Mouse (Mus musculus) embryonic fibroblast, embryonic 13.5 days (primary cell): Measurements from ENCODE around the gene Tnnc2. TPM values are rescaled to one million over a fixed set of nuclear protein-coding genes. Genes with fewer than 3 reads are reported as not detected.
"Not testable (repeated sequence)": the region's sequence is repeated elsewhere in the genome, so short reads cannot be mapped to it uniquely, and the experiment has no call there.

Source experiments
- H3K27ac ChIP-seq: 2 replicates; pipeline ENCODE4 v1.5.1; 2012; ENCODE audit warnings: low read length, control low read depth, inconsistent platforms; ENCODE audit not compliant: insufficient read depth
- H3K4me1 ChIP-seq: 2 replicates; pipeline ENCODE4 v1.6.1; 2011; ENCODE audit warnings: low read length; ENCODE audit not compliant: control insufficient read depth, insufficient read depth
- H3K4me3 ChIP-seq: 2 replicates; pipeline ENCODE4 v1.5.1; 2011; ENCODE audit warnings: mild to moderate bottlenecking, control low read depth, low read length; ENCODE audit not compliant: insufficient read depth
- CTCF ChIP-seq: IDR thresholded peaks from 2 replicates; pipeline ENCODE4 v1.5.1; 2011; ENCODE audit warnings: mild to moderate bottlenecking, control low read depth, low read length, moderate library complexity, borderline replicate concordance; ENCODE audit not compliant: insufficient read depth
- POLR2A ChIP-seq: IDR thresholded peaks from 2 replicates; pipeline ENCODE4 v1.6.1; 2011; ENCODE audit warnings: low read depth, mild to moderate bottlenecking, control low read depth, low read length, moderate library complexity
- polyA plus RNA-seq: library from polyadenylated mRNA; stranded (reverse); fragments of >200 nt; gene quantifications from 2 replicates; pipeline ENCODE4 v1.2.4, GENCODE M21; 2011; ENCODE audit warnings: low read depth; ENCODE audit not compliant: missing spikeins, insufficient read length

Gene Tnnc2
- polyA plus RNA-seq, 1 experiment = not detected

GRCm38 (mm10) chr2:164800252-164801004 is 20.7 kb upstream of the Tnnc2 start:
- Histone ChIP-seq H3K4me3 (no peak overlapping the region), H3K4me1 (peaks cover 2% of the 10 kb centered on the region; the same call in 1 of the 2 replicates), H3K27ac (no peak overlapping the region)
- TF ChIP-seq CTCF (no peak), POLR2A (no peak)

GRCm38 (mm10) chr2:164798554-164798953 is 18.8 kb upstream of the Tnnc2 start:
- not testable (repeated sequence) for H3K4me3 ChIP-seq, H3K4me1 ChIP-seq, H3K27ac ChIP-seq

GRCm38 (mm10) chr2:164795868-164796267 is 16.1 kb upstream of the Tnnc2 start:
- Histone ChIP-seq H3K27ac (no peak overlapping the region), H3K4me1 (no peaks in the 10 kb centered on the region), H3K4me3 (no peak overlapping the region)
- TF ChIP-seq CTCF = no peak
- TF ChIP-seq POLR2A = no peak

DNA sequence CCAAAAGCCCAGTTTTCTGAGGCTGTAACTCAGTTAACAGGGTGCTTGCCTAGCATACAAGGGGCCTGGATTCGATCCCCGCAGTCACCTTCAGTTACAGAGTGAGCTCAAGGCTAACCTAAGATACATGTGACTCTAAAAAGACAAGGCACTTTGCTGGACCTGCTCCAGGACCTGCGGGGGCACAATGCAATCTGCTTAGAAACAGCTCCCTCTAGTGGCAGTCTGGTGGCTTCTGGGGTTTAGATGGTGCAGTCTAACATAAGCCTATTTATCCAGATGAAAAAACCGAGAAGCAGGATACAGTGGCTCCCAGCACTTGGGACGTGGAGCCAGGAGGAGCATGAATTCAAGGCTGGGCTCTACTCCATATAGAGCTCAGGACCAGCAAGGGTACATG is 14.5 kb upstream of the Tnnc2 start:
- TF ChIP-seq CTCF (peak; percentile 64), POLR2A (no peak)
- Histone ChIP-seq H3K4me1 (no peaks in the 10 kb centered on the region), H3K4me3 (no peak overlapping the region), H3K27ac (no peak overlapping the region)

DNA sequence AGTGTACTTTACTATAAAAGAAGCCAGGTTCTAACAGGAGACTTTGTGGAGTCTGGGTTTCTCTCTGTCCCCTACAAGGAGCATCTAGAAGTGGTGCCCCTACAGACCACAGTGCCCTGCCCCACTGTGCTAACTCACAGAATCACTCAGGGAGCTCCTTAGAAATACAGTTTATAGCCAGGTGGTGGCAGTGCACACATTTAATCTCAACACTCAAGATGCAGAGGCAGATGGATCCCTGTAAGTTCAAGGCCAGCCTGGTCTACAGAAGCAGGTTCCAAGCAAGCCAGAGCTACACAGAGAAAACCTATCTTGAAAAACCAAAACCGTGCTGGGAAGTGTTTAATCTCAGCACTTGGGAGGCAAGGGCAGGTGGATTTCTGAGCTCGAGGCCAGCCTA is 14.0 kb upstream of the Tnnc2 start:
- TF ChIP-seq CTCF (no peak), POLR2A (no peak)
- Histone ChIP-seq H3K4me3 (no peak overlapping the region), H3K4me1 (no peaks in the 10 kb centered on the region)

DNA sequence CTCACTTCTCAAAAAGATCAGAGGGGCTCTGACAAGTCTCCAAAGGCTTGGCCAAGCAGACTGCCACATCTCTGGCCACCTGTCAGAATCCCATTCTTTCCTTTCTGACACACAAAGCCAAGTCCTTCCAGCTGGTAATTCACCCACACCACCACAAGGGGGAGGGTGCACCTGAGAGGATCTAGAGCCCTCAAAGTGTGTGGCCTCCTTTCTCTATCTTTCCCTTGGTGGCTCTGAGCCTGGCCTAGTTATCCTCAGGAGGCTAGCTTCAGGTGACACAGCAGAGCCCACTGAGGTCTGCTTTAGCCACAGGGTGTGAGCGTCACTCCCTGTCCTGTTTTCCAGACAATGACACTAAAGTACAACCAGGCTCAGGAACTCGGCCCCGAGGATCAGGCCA is 13.5 kb upstream of the Tnnc2 start:
- Histone ChIP-seq H3K4me3 (no peak overlapping the region), H3K27ac (no peak overlapping the region), H3K4me1 (peaks cover 4% of the 10 kb centered on the region; the same call in 1 of the 2 replicates)
- TF ChIP-seq POLR2A (no peak), CTCF (peak; percentile 55; the same call in 1 of the 2 replicates)

More for the DNA sequence above, 14.0 kb upstream of the Tnnc2 start:
- H3K27ac ChIP-seq = no peak overlapping the region

DNA sequence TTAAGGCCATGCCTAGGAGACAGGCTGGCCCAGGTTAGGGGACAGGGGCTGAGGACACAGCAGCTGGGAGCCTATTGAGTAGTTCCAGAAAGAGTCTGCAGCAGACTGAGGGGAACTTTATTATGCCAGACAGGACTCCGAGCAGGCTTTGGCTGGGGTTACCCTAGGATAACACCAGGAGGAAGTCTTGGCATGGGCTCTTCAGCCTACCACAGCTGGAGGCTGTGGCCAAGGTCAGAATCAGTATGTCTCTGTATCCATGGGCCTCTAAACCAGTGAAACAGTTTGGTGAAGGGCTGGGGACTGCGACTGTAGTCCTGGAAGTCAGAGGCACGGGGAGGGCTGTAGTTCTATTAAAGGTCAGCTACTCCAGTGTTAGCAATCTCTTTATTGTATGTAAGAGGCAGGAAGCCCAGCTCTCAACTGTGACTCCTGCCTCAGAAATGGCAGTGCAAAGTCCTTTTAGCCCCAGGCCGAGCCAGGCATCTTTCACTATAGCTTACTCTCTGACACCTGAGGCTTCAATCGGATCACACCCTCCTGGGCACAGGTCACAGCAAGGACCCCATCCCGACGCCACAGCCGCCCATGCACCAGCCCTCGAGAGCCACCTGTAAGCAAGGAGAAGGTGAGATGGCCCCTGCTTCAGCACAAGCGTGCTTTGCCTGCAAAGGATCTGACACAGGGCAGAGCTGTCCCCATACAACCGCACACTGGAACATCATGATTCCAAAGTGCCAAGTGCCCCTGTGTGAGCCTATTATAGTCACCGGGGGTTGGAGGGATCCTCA is 12.8 kb upstream of the Tnnc2 start:
- no peak for TF ChIP-seq POLR2A
- Histone ChIP-seq H3K27ac (no peak overlapping the region), H3K4me1 (peaks cover 8% of the 10 kb centered on the region), H3K4me3 (no peak overlapping the region)

DNA sequence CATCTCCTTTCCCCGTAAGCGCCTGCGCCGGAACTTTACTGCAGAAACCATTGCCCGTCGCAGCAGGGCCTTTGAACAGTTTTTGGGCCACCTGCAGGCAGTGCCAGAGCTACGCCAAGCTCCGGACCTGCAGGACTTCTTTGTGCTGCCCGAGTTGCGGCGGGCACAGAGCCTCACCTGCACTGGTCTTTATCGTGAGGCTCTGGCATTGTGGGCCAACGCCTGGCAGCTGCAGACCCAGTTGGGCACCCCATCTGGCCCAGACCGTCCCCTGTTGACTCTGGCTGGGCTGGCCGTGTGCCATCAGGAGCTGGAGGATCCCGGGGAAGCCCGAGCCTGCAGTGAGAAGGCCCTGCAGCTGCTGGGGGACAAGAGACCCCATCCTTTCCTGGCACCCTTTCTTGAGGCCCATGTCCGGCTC is 12.1 kb upstream of the Tnnc2 start:
- no peak for TF ChIP-seq CTCF
- TF ChIP-seq POLR2A = no peak
- Histone ChIP-seq H3K4me3 (no peak overlapping the region), H3K4me1 (peaks cover 11% of the 10 kb centered on the region), H3K27ac (no peak overlapping the region)

GRCm38 (mm10) chr2:164790451-164790850 is 10.7 kb upstream of the Tnnc2 start:
- Histone ChIP-seq H3K4me3 (no peak overlapping the region), H3K4me1 (peaks cover 12% of the 10 kb centered on the region), H3K27ac (no peak overlapping the region)
- TF ChIP-seq POLR2A = no peak
- TF ChIP-seq CTCF = no peak

DNA sequence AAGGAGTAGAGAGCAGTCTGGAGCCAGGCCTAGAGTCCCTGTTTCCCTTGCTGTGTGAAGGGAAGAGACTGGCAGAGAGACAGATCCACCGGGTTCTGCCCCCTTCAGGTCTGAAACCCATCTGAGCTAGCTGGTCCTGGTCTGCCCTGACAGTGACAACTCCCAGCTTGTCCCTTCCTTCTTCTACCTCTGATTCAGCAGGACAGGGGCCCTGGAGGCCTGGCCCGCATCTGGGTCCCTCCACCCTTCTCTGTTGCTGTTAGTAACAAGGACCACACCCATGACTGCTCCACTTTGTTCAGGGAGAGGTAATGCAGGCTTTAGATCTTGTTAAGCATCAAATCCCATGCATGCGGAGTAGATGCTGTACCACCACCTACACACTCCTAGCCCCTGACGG is 8.6 kb upstream of the Tnnc2 start:
- Histone ChIP-seq H3K4me3 (no peak overlapping the region), H3K27ac (no peak overlapping the region), H3K4me1 (peaks cover 16% of the 10 kb centered on the region)
- TF ChIP-seq POLR2A (no peak), CTCF (no peak)
